Mouse (Mus musculus): ENCODE results near the gene Celf1. TPM values are rescaled to one million over a fixed set of nuclear protein-coding genes. Genes with fewer than 3 reads are reported as not detected.
"Not testable (repeated sequence)": the region's sequence is repeated elsewhere in the genome, so short reads cannot be mapped to it uniquely, and the experiment has no call there.

Celf1 gene
- polyA plus RNA-seq, 1 experiment from 2014 or later: 93.9 TPM

- no peaks in the 10 kb centered on the region for H3K27me3 ChIP-seq (replicated peaks)
- H3K4me2 ChIP-seq: no peak overlapping the region
- 0 out of 2 replicates have a peak, but pooled peaks cover 3% of the 10 kb centered on the region for H3K9me3 ChIP-seq
- peaks cover 29% of the 10 kb centered on the region for H3K4me1 ChIP-seq
- no peak overlapping the region for H3K9ac ChIP-seq
- WGBS: 91% methylated on average over 1 of the region's 1 CpGs
- peaks cover 16% of the 10 kb centered on the region for H3K36me3 ChIP-seq
- H3K27ac ChIP-seq (replicated peaks): no peak overlapping the region
- H3K4me3 ChIP-seq: no peak overlapping the region
- no peak for ATAC-seq (ENCODE audit: extremely low read depth, insufficient number of reproducible peaks, low FRiP score, low TSS enrichment)
These were observed 84.9 kb downstream of the Celf1 start for GRCm38 (mm10) chr2:91025081-91025516.

GRCm38 (mm10) chr2:91026491-91026890 is 86.3 kb downstream of the Celf1 start:
- 70% methylated on average over 1 of the region's 1 CpGs for WGBS

GRCm38 (mm10) chr2:91027391-91028214 is 87.4 kb downstream of the Celf1 start:
- WGBS: 70% methylated on average over 9 of the region's 9 CpGs
- Histone ChIP-seq H3K27me3 (replicated peaks) (no peaks in the 10 kb centered on the region), H3K9me3 (0 out of 2 replicates have a peak, but pooled peaks cover 3% of the 10 kb centered on the region), H3K27ac (replicated peaks) (no peak overlapping the region; the same call in 1 of the 2 replicates), H3K36me3 (no peaks in the 10 kb centered on the region), H3K4me3 (no peak overlapping the region; the same call in 1 of the 2 replicates), H3K4me1 (peaks cover 29% of the 10 kb centered on the region), H3K4me2 (peak overlapping the region; percentile 30; the same call in 1 of the 2 replicates), H3K9ac (no peak overlapping the region)
- ATAC-seq (ENCODE audit: extremely low read depth, insufficient number of reproducible peaks, low FRiP score, low TSS enrichment): no peak

More at GRCm38 (mm10) chr2:91026491-91026890, 86.3 kb downstream of the Celf1 start:
- H3K9me3 ChIP-seq: 0 out of 2 replicates have a peak, but pooled peaks cover 3% of the 10 kb centered on the region
- no peak overlapping the region for H3K4me3 ChIP-seq
- H3K9ac ChIP-seq: no peak overlapping the region
- H3K36me3 ChIP-seq: peaks cover 2% of the 10 kb centered on the region; the same call in 1 of the 2 replicates
- H3K27me3 ChIP-seq (replicated peaks): no peaks in the 10 kb centered on the region
- peaks cover 29% of the 10 kb centered on the region for H3K4me1 ChIP-seq
- no peak overlapping the region; the same call in 1 of the 2 replicates for H3K27ac ChIP-seq (replicated peaks)
- peak overlapping the region; percentile 30; the same call in 1 of the 2 replicates for H3K4me2 ChIP-seq
- no peak for ATAC-seq (ENCODE audit: extremely low read depth, insufficient number of reproducible peaks, low FRiP score, low TSS enrichment)

GRCm38 (mm10) chr2:91031216-91031615 is 91.0 kb downstream of the Celf1 start:
- no peak for ATAC-seq (ENCODE audit: extremely low read depth, insufficient number of reproducible peaks, low FRiP score, low TSS enrichment)
- Histone ChIP-seq H3K27me3 (replicated peaks) (no peaks in the 10 kb centered on the region), H3K4me3 (no peak overlapping the region), H3K27ac (replicated peaks) (no peak overlapping the region), H3K9me3 (0 out of 2 replicates have a peak, but pooled peaks cover 3% of the 10 kb centered on the region), H3K4me1 (peaks cover 30% of the 10 kb centered on the region), H3K36me3 (no peaks in the 10 kb centered on the region), H3K9ac (no peak overlapping the region), H3K4me2 (no peak overlapping the region)
- 71% methylated on average over 4 of the region's 4 CpGs for WGBS

- no peak overlapping the region for H3K27ac ChIP-seq (replicated peaks)
- WGBS: 20% methylated on average over 3 of the region's 3 CpGs
- H3K9ac ChIP-seq: no peak overlapping the region
These were observed 92.8 kb downstream of the Celf1 start for GRCm38 (mm10) chr2:91033000-91033399.

GRCm38 (mm10) chr2:91035385-91035784 is 95.2 kb downstream of the Celf1 start, which contains the start of gene Rapsn:
TSS of gene Rapsn (plus strand) at chr2:91035620.
- Histone ChIP-seq H3K27ac (replicated peaks) (peak within 1 kb of the TSS; percentile 68), H3K9ac (peak within 1 kb of the TSS; percentile 48), H3K9me3 (no peaks in the 10 kb centered on the region), H3K4me1 (peaks cover 20% of the 10 kb centered on the region), H3K4me3 (peak within 1 kb of the TSS; percentile 20), H3K4me2 (peak within 1 kb of the TSS; percentile 58), H3K27me3 (replicated peaks) (no peaks in the 10 kb centered on the region), H3K36me3 (no peaks in the 10 kb centered on the region)
- WGBS: 37% methylated on average over 9 of the region's 9 CpGs
- ATAC-seq (ENCODE audit: extremely low read depth, insufficient number of reproducible peaks, low FRiP score, low TSS enrichment): peak; percentile 59; the same call in 1 of the 2 replicates

More at GRCm38 (mm10) chr2:91033000-91033399, 92.8 kb downstream of the Celf1 start:
- Histone ChIP-seq H3K4me3 (no peak overlapping the region), H3K27me3 (replicated peaks) (no peaks in the 10 kb centered on the region), H3K36me3 (no peaks in the 10 kb centered on the region), H3K9me3 (0 out of 2 replicates have a peak, but pooled peaks cover 3% of the 10 kb centered on the region), H3K4me2 (no peak overlapping the region), H3K4me1 (peaks cover 20% of the 10 kb centered on the region)
- no peak for ATAC-seq (ENCODE audit: extremely low read depth, insufficient number of reproducible peaks, low FRiP score, low TSS enrichment)

GRCm38 (mm10) chr2:91041786-91042185 is 101.6 kb downstream of the Celf1 start:
- no peaks in the 10 kb centered on the region for H3K9me3 ChIP-seq
- no peak overlapping the region for H3K4me2 ChIP-seq
- no peak overlapping the region for H3K9ac ChIP-seq
- peaks cover 11% of the 10 kb centered on the region for H3K4me1 ChIP-seq
- ATAC-seq (ENCODE audit: extremely low read depth, insufficient number of reproducible peaks, low FRiP score, low TSS enrichment): no peak
- H3K4me3 ChIP-seq: no peak overlapping the region
- no peak overlapping the region for H3K27ac ChIP-seq (replicated peaks)
- 65% methylated on average over 8 of the region's 8 CpGs for WGBS
- no peaks in the 10 kb centered on the region for H3K36me3 ChIP-seq
- no peaks in the 10 kb centered on the region for H3K27me3 ChIP-seq (replicated peaks)

- WGBS: 66% methylated on average over 21 of the region's 21 CpGs
- Histone ChIP-seq H3K4me3 (no peak overlapping the region), H3K27me3 (replicated peaks) (no peaks in the 10 kb centered on the region), H3K36me3 (no peaks in the 10 kb centered on the region), H3K4me2 (no peak overlapping the region), H3K9me3 (no peaks in the 10 kb centered on the region), H3K27ac (replicated peaks) (no peak overlapping the region), H3K4me1 (peaks cover 11% of the 10 kb centered on the region), H3K9ac (no peak overlapping the region)
- ATAC-seq (ENCODE audit: extremely low read depth, insufficient number of reproducible peaks, low FRiP score, low TSS enrichment): no peak; the same call in 1 of the 2 replicates
These were observed 102.6 kb downstream of the Celf1 start for GRCm38 (mm10) chr2:91042651-91043398.

GRCm38 (mm10) chr2:91044727-91045126 is 104.5 kb downstream of the Celf1 start:
- H3K4me1 ChIP-seq: peaks cover 11% of the 10 kb centered on the region
- no peak overlapping the region for H3K27ac ChIP-seq (replicated peaks)
- ATAC-seq (ENCODE audit: extremely low read depth, insufficient number of reproducible peaks, low FRiP score, low TSS enrichment): no peak
- no peak overlapping the region for H3K4me3 ChIP-seq
- no peaks in the 10 kb centered on the region for H3K27me3 ChIP-seq (replicated peaks)
- H3K9ac ChIP-seq: no peak overlapping the region
- no peak overlapping the region for H3K4me2 ChIP-seq
- H3K9me3 ChIP-seq: no peaks in the 10 kb centered on the region
- WGBS: 66% methylated on average over 13 of the region's 13 CpGs
- no peaks in the 10 kb centered on the region for H3K36me3 ChIP-seq

- WGBS: 87% methylated on average over 1 of the region's 1 CpGs
- H3K36me3 ChIP-seq; H3K27ac ChIP-seq (replicated peaks); ATAC-seq (ENCODE audit: extremely low read depth, insufficient number of reproducible peaks, low FRiP score, low TSS enrichment); H3K4me2 ChIP-seq; H3K27me3 ChIP-seq (replicated peaks); H3K9ac ChIP-seq; H3K4me3 ChIP-seq; H3K9me3 ChIP-seq: not testable (repeated sequence)
- peaks cover 11% of the 10 kb centered on the region for H3K4me1 ChIP-seq
These were observed 105.6 kb downstream of the Celf1 start for GRCm38 (mm10) chr2:91045805-91046204.

GRCm38 (mm10) chr2:91047359-91047758 is 107.2 kb downstream of the Celf1 start:
- H3K27ac ChIP-seq (replicated peaks): no peak overlapping the region
- H3K9me3 ChIP-seq: no peaks in the 10 kb centered on the region
- H3K27me3 ChIP-seq (replicated peaks): no peaks in the 10 kb centered on the region
- H3K36me3 ChIP-seq: peaks cover 4% of the 10 kb centered on the region
- no peak overlapping the region for H3K4me3 ChIP-seq
- H3K9ac ChIP-seq: no peak overlapping the region
- no peak overlapping the region for H3K4me2 ChIP-seq
- 80% methylated on average over 9 of the region's 9 CpGs for WGBS
- no peak for ATAC-seq (ENCODE audit: extremely low read depth, insufficient number of reproducible peaks, low FRiP score, low TSS enrichment)
- H3K4me1 ChIP-seq: peaks cover 11% of the 10 kb centered on the region
